In genomic region chr3:153219391-153219790, GRCm38 (mm10) we compare ENCODE assay signal across 23 mouse cellular contexts.
"Had no signal": no experiment of that assay in that cellular context is flagged by ENCODE, and none has a peak within 500 bp of the region (broad histone marks: within the 10 kb centered on the region; RNA-seq: fewer than 3 reads in every experiment).

No protein-coding gene starts in this region.

- H3K4me2 ChIP-seq: heart, embryonic 12.5 days; hindbrain, embryonic 12.5 days; hindbrain, embryonic 14.5 days; intestine, embryonic 15.5 days; limb, embryonic 12.5 days; liver, embryonic 11.5 days had no signal

- H3K27ac ChIP-seq: heart, adult 2 months; hindbrain, embryonic 10.5 days; hindbrain, embryonic 12.5 days; hindbrain, embryonic 14.5 days; intestine, embryonic 15.5 days; layer of hippocampus, adult 2 months; left cerebral cortex, adult 2 months; limb, embryonic 10.5 days; limb, embryonic 12.5 days had no signal

- H3K27me3 ChIP-seq: heart, embryonic 12.5 days; hindbrain, embryonic 12.5 days; intestine, embryonic 15.5 days; limb, embryonic 12.5 days had no signal

- H3K4me1 ChIP-seq: heart, embryonic 12.5 days; hindbrain, embryonic 10.5 days; hindbrain, embryonic 12.5 days; limb, embryonic 12.5 days had no signal

- H3K4me3 ChIP-seq: heart, adult 2 months; heart, embryonic 12.5 days; hindbrain, embryonic 10.5 days; hindbrain, embryonic 12.5 days; intestine, embryonic 15.5 days; layer of hippocampus, adult 2 months; left cerebral cortex, adult 2 months; limb, embryonic 10.5 days; limb, embryonic 12.5 days had no signal

- H3K9ac ChIP-seq: heart, embryonic 12.5 days; hindbrain, embryonic 12.5 days; hindbrain, embryonic 14.5 days; intestine, embryonic 15.5 days; limb, embryonic 12.5 days had no signal

- H3K9me3 ChIP-seq: hindbrain, embryonic 12.5 days; limb, embryonic 10.5 days had no signal

- ATAC-seq: hindbrain, embryonic 16.5 days; inflammation-experienced regulatory T-cells, adult 6 months; intestine, embryonic 15.5 days; intestine, postnatal 0 days had no signal

- H3K36me3 ChIP-seq: heart, embryonic 12.5 days; hindbrain, embryonic 10.5 days; hindbrain, embryonic 12.5 days; intestine, embryonic 15.5 days; limb, embryonic 12.5 days had no signal

- DNase-seq: gastrocnemius, postnatal 14 days; gastrocnemius, postnatal 36 days; heart, adult 2 months; heart, postnatal 4 days; kidney, adult 18-20 months; kidney, adult 8-10 months; kidney, postnatal 10 days; kidney, postnatal 25 days; kidney, postnatal 4 days; liver had no signal
